Mouse (Mus musculus) erythroblast, embryonic 14.5 days (primary cell): ENCODE results near the gene Dcps.

ENCODE experiments used
- GATA1 ChIP-seq: IDR thresholded peaks from 2 replicates; pipeline ENCODE4 v1.6.1; 2012; ENCODE audit warnings: low read length, inconsistent platforms, mixed read lengths
- TAL1 ChIP-seq: IDR thresholded peaks from 3 replicates; pipeline ENCODE4 v1.6.1; 2012; ENCODE audit warnings: low read length, inconsistent platforms, mixed read lengths

DNA sequence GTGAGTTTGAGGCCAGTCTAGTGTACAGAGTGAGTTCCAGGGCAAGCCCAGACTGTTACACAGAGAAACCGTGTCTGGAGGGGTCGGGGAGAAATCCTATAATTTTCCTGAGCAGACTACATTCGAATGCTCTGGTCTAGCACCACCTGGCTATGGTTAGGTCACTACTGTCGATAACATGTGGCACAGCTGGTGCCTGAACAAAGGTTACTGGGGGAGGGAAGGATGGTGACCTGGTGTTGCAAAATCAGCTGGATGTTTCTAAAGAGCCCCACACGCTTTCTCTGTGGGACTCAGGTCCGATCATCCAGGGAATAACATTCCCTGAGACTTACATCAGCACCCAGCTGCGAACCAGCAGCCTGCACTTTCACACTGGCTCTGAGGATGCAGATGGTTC, 37.8 kb downstream of the Dcps start:
- TF ChIP-seq TAL1 (no peak), GATA1 (no peak)
